Mouse (Mus musculus): ENCODE data around the gene Ptprz1.

DNA sequence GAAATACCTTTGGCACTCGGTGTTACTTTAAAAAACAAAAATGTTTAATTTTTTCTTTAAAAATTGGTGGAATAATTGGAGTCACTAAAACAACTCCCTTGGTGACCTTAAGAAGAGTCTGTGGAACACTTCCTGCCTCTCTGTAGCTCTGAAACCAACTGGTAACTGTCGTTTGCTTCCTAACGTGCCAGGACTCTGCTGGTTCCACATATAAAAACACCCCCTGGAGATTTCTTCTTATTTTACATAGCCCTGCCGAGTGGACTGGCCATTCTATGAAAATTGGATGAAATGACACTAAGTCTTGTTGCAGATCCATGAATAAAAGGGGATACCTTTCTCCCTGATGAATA lies 34.6 kb downstream of the Ptprz1 start:
- no peak for TF ChIP-seq CTCF (conservative IDR thresholded peaks at IDR 0.05; ENCODE audit: insufficient read depth, insufficient read length, low read depth, low read length)
- no peak for TF ChIP-seq POLR2A (IDR thresholded peaks at IDR 0.05; ENCODE audit: low read depth, low read length)

Measured in kidney, adult 2 months (tissue).